Mouse (Mus musculus) neural tube, embryonic 13.5 days (tissue): ENCODE data around the gene Ccdc17. TPM values are rescaled to one million over a fixed set of nuclear protein-coding genes. Genes with fewer than 3 reads are reported as not detected.

Experiments used
- polyA plus RNA-seq: library from polyadenylated mRNA; unstranded; fragments of >200 nt; fragmentation: Nextera tagmentation; extraction: Ambion mirVana; gene quantifications from 2 replicates; pipeline ENCODE4 v1.2.1, GENCODE M21; 2015

The Ccdc17 gene
- polyA plus RNA-seq, 1 experiment from 2014 or later = 4.3 TPM

Other genes starting within 250 kb of the Ccdc17 start
- 26.5 and 32.4 TPM in 2 replicates for gene Mast2, start 132.5 kb upstream of the Ccdc17 start, polyA plus RNA-seq
- gene Ipp, start 89.1 kb upstream of the Ccdc17 start, polyA plus RNA-seq = 9.9 and 10.6 TPM in 2 replicates
- gene Tmem69, start 40.7 kb upstream of the Ccdc17 start, polyA plus RNA-seq = 32.2 and 37.7 TPM in 2 replicates
- gene Gpbp1l1, start 39.0 kb upstream of the Ccdc17 start, polyA plus RNA-seq = 17.4 and 18.8 TPM in 2 replicates
- gene Nasp, start 31.3 kb downstream of the Ccdc17 start, polyA plus RNA-seq = 89.8 and 96.9 TPM in 2 replicates
- gene Akr1a1, start 55.0 kb downstream of the Ccdc17 start, polyA plus RNA-seq = 689 and 718 TPM in 2 replicates
- gene Prdx1, start 88.9 kb downstream of the Ccdc17 start, polyA plus RNA-seq = 505 and 512 TPM in 2 replicates
- 24.7 and 26.3 TPM in 2 replicates for gene Mmachc, start 111.8 kb downstream of the Ccdc17 start, polyA plus RNA-seq
- 12.0 TPM in 2 replicates for gene Ccdc163, start 111.9 kb downstream of the Ccdc17 start, polyA plus RNA-seq
- gene Tesk2, start 124.3 kb downstream of the Ccdc17 start, polyA plus RNA-seq = 3.0 and 4.0 TPM in 2 replicates
- 26.5 and 33.0 TPM in 2 replicates for gene Toe1, start 211.0 kb downstream of the Ccdc17 start, polyA plus RNA-seq
- gene Mutyh, start 211.1 kb downstream of the Ccdc17 start, polyA plus RNA-seq = 6.5 and 8.3 TPM in 2 replicates
- gene Hpdl, start 225.1 kb downstream of the Ccdc17 start, polyA plus RNA-seq = 1.2 and 2.7 TPM in 2 replicates